Mouse (Mus musculus): ENCODE measurements around the gene Nf2.
A peak's percentile ranks its signal among the peaks of the same experiment; 100 is the strongest.
"Not testable (repeated sequence)": the region's sequence is repeated elsewhere in the genome, so short reads cannot be mapped to it uniquely, and the experiment has no call there.

The Nf2 gene

DNA sequence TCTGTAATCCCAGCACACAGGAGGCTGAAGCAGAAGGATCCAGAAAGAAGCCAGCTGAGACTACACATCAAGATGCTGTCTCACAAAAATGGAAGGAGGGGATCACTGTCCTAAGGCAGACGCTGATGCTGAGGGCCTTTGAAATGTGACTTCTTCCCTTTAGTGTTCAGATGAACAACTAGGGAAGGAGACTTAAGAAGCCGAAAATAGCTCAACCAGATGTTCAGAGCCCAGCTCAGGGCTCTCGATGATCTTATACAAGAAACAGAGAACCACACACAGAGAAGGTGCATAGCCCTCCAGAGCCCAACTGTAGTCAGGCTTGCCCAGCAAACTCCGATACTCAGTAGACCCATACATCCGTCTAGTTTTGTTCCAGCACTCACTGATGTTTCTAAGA, 12.0 kb downstream of the Nf2 start:
- no peak for DNase-seq (ENCODE audit: low spot score)

DNA sequence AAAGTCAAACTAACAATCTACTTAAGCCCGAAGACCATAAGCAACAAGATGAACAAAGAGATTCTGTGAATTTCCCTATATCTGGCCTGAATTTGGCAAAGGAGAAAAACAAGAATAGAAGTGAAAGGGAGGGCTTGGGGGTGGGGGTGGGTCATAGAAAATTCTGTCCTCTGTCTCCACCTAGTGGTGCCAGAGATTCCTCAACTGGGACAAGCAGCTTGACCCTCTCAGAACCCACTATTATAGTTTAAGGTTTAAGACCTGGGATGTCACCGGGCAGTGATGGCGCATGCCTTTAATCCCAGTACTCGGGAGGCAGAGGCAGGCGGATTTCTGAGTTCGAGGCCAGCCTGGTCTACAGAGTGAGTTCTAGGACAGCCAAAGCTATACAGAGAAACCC, 12.6 kb downstream of the Nf2 start:
- no peak for DNase-seq (ENCODE audit: low spot score)

DNA sequence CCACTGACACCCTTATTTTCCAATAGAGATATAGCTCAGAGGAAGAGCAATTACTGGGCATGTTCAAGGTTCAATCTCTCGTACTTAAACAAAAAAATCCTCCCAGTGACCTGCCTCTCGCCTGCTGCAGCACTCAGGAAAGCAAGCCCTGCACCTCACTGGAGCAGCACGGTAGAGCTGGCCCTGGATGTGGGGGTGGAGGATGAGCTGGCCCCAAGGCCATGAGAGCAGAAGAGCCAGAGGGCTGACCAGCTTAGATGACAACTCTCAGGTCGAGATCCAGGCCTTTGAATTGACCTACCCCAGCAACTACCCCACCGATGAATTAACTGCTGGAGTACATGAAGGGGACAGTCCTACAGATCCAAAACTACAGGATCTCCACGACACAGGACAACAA, 13.9 kb downstream of the Nf2 start:
- DNase-seq (ENCODE audit: low spot score) = no peak

DNA sequence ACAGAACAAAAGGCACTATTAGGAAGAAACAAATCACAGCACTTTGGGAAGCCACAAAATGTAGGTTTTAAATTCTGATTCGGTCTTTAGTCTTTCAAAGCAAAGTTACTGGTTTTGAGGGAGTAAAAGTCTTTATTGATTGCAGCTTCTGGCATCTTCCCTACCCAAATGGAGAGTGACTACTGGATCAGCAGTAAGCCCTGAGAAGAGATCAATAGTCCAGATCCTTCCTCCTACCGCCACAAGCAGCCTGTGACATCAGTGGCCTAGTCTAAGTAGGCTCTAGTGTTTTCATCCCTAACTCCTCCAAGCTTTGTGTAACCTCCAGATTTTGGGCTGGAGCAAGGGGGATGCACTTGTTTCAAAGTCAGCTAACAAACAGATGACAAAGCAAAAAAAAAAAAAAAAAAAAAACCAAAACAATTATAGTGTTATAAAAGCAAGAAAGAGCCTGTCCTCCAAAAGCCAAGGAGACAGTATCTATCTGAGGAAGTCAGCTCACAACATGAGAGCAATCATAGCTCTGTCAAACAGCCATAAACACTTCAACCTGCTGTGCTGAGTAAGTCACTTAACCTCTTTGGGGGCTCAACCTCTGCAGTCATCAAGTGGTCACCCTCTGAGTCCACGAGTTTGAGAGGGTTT, 15.9 kb downstream of the Nf2 start:
- no peak for DNase-seq (ENCODE audit: low spot score)

DNA sequence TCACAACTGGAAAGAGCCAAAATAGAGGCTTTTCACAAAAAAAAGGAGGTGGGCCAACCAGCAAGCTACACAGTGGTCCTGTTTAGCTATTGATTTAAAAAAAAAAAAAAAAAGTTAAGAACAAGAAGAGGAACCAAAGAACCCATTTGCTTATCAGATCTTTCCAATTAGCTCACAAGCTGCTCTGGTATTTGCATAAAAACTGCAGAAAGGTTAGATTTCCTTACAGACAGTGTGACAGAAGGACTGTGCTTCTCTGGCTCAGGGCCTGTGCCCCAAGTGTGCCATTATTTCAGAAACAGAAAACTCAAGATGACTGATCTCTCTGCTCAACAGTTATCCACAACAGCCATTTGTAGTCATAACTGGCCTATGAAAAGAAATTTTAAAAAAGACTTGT, 18.3 kb downstream of the Nf2 start:
- no peak for DNase-seq (ENCODE audit: low spot score)

DNA sequence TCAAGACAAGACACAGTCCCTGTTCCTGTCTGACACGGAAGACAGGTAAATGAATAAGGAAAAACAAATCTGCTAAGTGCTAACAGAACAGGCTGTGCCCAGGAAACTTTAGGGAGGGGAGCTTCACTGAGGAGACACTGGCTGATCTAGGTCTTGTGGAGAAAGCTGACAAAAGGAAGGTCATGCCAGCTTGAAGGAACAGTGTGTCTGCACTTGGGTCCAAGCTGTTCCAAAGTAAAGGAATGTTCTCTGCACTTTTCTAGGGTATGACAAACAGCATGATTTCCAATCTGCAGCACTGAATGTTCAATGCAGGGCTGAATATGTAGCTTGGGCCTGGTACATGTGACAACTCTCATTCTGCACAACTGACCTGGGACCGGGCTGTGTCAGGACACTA, 21.4 kb downstream of the Nf2 start:
- no peak for DNase-seq (ENCODE audit: low spot score)

DNA sequence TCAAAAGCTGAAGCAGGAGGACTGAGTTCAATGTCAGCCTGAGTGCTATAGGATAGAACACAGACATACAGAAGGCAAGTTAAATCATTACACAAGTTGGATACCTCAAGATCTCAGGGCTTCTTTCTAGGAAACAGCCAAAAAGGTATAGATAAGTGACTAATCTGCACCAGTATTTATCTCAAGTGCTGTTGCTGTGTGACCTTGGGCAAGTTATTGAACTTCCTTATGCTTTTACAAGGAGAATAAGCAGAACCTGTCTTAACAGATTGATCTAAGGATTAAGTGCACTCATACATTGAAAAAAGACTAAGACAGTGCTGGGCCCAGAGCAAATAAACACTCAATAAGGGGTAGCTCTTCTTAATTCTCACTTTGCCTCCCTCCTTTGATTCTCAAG, 22.0 kb downstream of the Nf2 start:
- no peak for DNase-seq (ENCODE audit: low spot score)

DNA sequence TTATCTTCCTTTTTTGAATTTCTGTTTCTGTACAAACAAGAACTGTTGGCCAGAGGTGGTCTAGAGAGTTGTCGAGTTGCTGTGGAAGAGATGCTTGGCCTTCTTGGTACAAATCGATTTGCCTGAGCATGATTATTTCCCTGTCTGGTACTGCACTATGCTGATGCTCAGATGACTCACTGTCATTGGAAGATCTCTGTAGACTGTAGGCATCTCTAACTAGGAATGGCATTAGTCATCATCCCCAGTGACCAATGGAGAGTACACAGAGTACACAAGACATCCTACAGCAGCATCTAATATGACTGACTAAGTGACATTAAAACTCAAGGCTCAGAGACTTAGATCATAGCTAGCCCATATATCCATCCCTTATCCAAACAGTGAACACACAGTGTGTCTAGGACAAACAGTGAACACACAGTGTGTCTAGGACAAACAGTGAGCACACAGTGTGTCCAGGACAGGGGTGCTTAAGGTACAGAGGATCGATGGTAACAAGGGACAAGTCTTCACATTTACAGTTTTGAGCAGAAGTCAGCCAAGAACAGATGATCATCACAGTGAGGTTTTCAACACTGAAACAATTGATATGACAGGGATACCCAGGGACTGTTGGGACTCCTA, 23.1 kb downstream of the Nf2 start:
- no peak for DNase-seq (ENCODE audit: low spot score)

DNA sequence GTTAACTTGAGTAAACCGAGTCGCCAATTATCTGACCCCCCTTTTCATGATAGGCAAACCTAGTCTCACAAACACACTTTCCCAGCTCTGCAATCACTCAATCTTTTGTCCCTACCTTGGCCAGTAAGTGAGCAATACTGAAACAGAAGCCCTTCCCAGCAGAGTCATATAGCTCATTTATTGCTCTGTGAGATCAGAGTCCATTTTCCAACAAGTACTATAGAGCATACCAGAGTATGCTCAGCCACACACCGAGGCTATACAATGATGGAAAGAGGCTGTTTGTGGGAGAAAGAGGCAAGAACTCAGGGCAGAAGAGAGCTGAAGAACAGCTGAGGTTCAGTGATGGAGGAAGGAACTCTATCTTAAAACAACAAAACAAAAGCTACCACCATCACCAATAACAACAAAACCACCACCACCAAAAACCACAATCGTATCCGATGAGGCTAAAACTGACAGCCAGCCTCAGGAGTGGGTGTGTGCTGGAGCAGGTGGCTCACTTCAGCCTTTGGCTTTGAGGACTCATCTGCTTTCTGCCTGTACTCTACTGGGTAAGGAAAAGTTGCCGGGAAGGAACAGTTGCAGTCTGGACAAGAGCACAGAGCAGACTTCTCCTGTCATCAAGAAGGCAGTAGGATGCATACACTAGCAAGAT, 25.6 kb downstream of the Nf2 start:
- peak; percentile 24 for DNase-seq (ENCODE audit: low spot score)

DNA sequence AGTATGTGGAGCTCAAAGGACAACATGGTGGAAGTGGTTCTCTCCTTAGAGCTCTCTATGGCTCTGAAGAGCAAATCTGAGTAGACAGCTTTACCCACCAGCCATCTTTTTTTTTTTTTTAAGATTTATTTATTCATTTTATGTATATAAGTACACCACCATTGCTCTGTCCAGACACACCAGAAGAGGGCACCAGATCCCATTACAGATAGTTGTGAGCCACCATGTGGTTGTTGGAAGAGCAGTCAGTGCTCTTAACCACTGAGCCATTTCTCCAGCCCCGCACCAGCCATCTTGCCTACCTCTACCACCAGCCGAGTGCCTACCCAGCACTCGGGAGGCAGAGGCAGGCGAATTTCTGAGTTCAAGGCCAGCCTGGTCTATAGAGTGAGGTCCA, 26.9 kb downstream of the Nf2 start:
- DNase-seq (ENCODE audit: low spot score) = not testable (repeated sequence)

DNA sequence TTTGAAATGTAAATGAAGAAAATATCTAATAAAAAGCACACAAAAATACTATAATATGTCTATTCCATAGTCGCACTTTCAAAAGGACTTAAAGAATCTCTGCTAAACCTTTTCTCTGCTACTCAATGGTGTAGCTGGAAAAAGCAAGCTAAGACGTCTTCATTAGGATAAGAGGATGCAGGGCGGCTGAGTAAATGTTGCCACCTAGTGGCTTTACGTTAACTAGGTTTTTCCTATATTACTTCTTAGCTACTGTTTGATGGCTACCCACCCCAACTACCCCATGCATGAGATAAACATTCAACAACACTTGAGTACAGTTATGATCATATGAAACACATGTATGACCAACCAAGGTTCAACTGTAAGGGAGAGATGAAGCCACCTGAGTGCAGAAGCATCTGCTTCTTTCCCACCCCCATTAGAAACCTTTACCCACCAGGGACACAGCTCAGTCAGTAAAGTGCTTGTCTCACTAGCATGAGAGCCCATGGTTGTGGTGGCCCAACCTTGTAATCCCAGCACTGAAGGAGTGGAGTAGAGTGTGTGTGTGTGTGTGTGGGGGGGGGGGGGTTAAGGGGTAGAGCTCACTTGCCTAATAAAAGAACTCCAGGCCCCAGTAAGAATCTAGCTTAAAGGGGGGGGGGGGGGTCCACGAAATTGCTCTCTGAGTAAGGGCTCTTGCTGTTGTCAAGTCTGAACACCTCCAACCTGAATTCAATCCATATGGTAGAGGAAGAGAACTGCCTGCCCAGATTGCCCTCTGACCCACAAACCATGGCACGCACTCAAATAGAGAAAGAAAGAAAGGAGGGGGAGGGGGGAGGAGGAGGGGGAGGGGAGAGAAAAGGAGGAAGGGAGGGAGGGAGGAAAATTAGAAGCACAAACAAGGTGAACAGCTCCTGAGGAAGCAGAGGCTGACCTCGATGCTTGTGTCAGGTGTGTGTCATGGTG, 27.6 kb downstream of the Nf2 start:
- no peak for DNase-seq (ENCODE audit: low spot score)

DNA sequence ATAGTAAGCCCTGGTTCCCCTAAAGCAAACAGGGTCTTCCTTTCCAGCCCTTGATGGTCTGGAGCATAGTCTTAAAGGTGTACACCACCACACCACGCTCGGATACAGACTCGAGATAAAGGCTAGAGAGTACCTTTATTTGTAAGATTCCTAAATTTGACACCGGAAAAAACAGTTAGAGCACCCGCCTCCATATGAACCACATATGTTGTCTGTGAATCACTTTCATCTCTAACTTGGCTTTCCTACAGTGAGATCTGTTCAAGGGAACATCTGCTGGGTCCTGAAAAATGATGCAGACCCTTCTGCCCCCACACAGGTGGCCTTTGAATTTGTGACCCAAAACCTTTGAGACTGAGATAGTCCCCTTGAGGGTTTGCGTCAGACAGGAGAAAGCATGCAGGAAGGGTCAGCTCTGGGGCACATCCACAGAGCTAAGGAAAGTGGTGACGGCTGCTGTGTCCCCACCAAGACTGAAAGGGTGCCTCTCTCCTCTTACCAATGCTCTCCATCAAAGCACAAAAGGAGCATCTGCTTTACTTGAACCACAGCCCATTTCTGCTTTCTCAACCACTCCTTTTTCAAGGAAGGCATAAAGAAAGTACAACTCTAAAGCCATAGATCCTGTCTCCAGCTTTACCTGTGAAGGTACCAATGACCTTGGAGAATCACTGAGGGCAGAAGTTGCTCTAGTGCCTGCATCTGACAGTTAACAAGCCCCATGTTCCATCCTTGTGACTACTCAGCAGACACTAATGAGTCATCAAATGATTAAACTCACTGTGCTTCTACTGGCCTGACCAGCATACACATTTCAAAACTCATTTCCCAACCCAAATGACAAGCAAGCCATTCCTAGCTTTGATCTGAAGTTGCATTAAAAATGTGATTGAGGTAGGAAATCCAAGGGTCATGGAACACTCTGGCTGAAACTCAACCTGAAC, 34.6 kb downstream of the Nf2 start:
- no peak for DNase-seq (ENCODE audit: low spot score)

DNA sequence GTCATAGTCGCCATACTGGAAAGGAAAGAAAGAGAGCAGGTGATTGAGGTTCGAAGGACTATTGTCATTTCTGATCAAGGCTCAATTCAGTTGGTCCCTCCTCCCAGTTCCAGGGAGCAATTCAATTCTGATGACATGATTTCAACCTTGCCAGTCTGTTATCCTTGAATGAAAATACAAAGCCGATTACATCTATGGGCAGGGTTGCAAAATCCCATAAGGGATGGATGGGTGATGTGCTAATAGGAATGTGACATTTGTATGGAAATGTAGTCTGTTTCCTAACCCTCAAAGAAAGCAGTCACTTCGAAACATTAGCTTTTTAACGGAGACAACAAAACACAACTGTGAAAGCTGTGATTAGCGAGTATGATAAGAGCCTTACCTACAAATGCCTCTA, 41.0 kb downstream of the Nf2 start:
- no peak for DNase-seq (ENCODE audit: low spot score)

DNA sequence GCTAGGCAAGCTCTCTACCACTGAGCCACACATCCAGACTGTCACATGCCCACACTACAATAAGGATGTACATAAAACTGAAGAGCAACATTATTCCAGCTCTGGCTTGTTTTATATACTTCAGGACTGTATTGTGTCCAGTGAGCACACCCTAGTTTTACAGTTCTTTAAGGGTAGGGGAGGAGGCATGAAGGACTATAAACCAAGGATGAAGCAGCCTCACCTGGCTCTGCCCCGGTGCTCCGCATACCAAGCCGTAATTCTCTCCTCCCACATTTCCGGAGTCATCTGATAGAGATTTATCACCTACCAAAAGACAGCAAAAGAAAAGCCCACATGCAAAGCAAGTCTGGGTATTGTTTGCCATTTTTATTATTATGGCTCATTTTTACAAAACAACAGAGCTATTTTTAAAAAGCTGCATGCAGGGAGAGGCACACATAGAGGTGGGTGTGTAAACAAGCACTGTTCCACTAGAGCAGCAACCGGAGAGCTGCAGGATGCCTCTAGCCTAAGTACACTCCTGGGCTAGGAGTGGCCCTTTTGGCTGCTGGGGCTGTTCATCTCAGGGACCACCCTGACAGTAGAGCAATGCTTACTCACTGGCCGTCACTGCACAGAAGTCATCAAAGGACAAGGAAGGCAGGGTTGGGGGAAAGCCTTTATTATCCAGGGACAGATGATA, 43.2 kb downstream of the Nf2 start:
- no peak for DNase-seq (ENCODE audit: low spot score)

DNA sequence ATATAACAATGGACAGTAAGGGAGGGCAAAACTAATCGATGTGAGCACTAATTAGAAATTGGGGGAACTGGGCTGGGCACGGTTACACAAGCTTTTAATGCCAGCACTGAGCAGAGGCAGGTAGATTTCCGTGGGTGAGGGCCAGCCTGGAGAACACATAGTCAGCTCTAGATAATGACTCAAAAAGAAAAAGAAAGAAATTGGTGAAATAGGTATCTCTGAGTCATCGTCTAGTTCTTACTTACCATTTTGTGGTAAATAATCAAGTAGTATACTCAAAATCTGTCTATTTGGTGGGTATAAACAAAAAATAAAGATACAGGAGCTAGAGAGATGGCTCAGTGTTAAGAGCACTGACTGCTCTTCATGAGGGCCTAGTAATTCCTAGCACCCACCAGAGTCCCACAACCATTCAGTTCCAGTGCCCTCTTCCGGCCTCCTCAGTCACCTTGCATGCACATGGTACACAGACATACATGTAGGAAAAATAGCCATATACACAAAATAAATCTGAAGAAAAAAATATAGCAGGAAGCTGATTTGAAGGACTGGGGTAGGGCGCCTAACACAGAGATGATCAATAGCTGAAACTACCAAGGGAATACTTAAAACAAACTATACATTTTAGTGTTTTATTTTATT, 44.3 kb downstream of the Nf2 start:
- DNase-seq (ENCODE audit: low spot score) = no peak

DNA sequence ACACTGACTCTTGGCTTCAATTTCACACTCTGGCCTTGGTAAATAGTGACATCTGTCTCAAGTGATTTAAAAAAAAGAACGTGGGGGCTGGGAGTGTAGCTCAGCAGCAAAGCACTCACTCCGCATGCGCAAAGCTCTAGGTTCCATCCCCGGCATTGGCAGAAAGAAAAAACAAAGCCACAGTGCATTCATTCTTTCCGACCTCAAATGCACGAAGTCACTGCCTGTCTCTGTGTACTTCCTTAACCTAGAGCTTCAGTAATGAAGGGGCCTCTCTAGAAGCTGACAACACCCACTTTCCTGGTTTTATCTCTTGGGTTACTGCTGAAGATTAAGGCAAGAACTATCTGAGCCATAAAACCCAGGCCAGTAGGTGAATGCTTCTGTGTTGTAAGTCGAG, 45.4 kb downstream of the Nf2 start:
- DNase-seq (ENCODE audit: low spot score) = peak; percentile 65

DNA sequence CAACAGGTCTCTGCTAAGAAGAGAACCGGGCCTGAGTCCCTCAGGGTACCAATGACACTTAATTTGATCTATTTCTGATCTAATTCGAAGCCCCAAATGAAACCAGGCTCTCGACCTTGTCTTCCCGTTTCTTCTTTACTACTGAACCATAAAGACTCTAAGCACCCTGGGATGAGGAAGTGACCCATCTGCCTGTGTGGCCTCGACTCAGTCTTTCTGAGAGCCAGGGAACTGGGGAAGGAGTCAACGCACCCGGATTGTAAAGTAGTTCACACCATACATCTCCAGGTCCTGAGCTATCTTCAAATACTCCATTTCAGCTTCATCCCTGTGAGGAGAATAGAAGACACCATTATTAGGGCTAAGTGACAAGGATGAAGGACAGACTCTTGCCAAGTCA, 45.9 kb downstream of the Nf2 start:
- DNase-seq (ENCODE audit: low spot score) = no peak

DNA sequence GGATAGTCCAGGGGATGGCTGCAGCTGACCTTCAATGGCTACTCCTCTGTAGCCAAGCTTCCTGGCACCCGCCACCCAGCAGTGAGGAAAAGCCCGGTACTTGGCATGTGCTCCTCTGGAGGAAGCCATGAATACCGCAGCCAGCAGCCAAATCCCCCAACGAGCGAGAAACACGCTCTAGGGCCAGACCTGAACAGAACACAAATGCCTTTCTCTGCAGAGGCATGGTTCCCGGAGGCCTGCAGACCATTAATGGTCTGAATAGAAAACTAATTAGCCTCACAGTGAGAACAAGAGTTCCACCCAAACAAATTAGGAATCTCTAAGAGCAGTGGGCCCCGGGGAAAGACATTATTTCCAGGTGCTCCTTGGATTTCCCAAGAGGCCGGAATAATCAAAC, 46.3 kb downstream of the Nf2 start:
- DNase-seq (ENCODE audit: low spot score) = no peak

DNA sequence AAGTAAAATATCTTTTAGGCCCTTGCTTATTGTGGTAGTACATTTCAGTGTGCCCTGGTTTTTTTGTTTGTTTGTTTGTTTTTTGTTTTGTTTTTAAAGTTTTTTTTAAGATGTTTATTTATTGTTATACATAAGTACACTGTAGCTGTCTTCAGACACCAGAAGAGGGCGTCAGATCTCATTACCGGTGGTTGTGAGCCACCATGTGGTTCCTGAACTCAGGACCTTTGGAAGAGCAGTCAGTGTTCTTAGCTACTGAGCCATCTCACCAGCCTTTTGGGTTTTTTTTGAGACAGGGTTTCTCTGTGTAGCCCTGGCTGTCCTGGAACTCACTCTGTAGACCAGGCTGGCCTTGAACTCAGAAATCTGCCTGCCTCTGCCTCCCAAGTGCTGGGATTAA, 46.9 kb downstream of the Nf2 start:
- DNase-seq (ENCODE audit: low spot score) = not testable (repeated sequence)

DNA sequence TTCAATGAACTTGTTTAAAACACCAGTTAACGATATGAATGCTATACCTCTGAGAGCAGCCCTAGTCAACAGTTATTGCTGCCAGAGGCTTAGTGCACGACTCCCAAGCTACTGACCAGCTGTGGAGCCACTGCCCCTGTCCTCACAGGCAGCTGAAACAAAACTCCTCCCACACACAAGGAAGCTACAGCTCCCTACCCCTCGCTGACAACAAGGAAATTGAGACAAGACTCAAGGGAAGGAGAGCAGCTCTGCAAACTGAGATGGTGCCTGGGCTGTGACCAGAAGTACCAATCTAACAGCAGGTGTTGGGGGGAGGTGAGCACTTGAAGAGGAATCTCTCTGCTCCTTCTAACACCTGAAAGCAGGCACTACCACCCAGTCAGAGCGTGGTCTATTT, 48.7 kb downstream of the Nf2 start:
- DNase-seq (ENCODE audit: low spot score) = no peak
